Mouse (Mus musculus): ENCODE results near the gene Zfand3. TPM values are rescaled to one million over a fixed set of nuclear protein-coding genes. Genes with fewer than 3 reads are reported as not detected.

The Zfand3 gene
- polyA plus RNA-seq, 1 experiment: 138 TPM

- Histone ChIP-seq H3K36me3 (ENCODE audit: control insufficient read depth, insufficient read depth) (no peaks in the 10 kb centered on the region), H3K4me2 (ENCODE audit: low read depth) (peak overlapping the region; percentile 75), H3K27me3 (ENCODE audit: control insufficient read depth, insufficient read depth, insufficient read length) (no peaks in the 10 kb centered on the region), H3K4me3 (no peak overlapping the region), H3ac (ENCODE audit: control insufficient read depth, insufficient read length) (no peak overlapping the region), H3K79me2 (ENCODE audit: control insufficient read depth, insufficient read depth) (peaks cover 82% of the 10 kb centered on the region)
- TF ChIP-seq REST (IDR thresholded peaks at IDR 0.05; ENCODE audit: insufficient read depth, insufficient read length): no peak
- TF ChIP-seq TCF12 (IDR thresholded peaks at IDR 0.05; ENCODE audit: insufficient read depth, poor library complexity, severe bottlenecking): no peak
- TF ChIP-seq E2F4 (IDR thresholded peaks at IDR 0.05; ENCODE audit: insufficient read depth): no peak
- TF ChIP-seq MYOD1 (IDR thresholded peaks at IDR 0.05; ENCODE audit: control insufficient read depth in 1 of 3, insufficient read length in 2 of 3, low read depth in 2 of 3): no peak
- TF ChIP-seq POLR2A (IDR thresholded peaks at IDR 0.05; ENCODE audit: insufficient read length, low read depth): no peak
- TF ChIP-seq USF1 (IDR thresholded peaks at IDR 0.05; ENCODE audit: low read depth): no peak
- TF ChIP-seq MYOG (IDR thresholded peaks at IDR 0.05; ENCODE audit: control insufficient read depth in 1 of 3, insufficient read depth in 1 of 3, insufficient read length in 2 of 3, low read depth in 2 of 3): no peak
- no peak for TF ChIP-seq POLR2AphosphoS2 (IDR thresholded peaks at IDR 0.05; ENCODE audit: insufficient read length, low read depth)
- no peak for TF ChIP-seq CEBPB (IDR thresholded peaks at IDR 0.05; ENCODE audit: insufficient read depth, poor library complexity, severe bottlenecking)
- no peak for TF ChIP-seq TCF3 (IDR thresholded peaks at IDR 0.05; ENCODE audit: insufficient read length, low read depth)
- TF ChIP-seq SRF (IDR thresholded peaks at IDR 0.05; ENCODE audit: control insufficient read depth, insufficient read length, low read depth): no peak
- TF ChIP-seq MAX (IDR thresholded peaks at IDR 0.05; ENCODE audit: low read depth): no peak
Observed at GRCm38 (mm10) chr17:30008392-30008791, 3.9 kb downstream of the Zfand3 start.

GRCm38 (mm10) chr17:30014660-30015059 lies 10.1 kb downstream of the Zfand3 start:
- no peak overlapping the region for H3K4me2 ChIP-seq (ENCODE audit: low read depth)
- no peaks in the 10 kb centered on the region for H3K36me3 ChIP-seq (ENCODE audit: control insufficient read depth, insufficient read depth)
- no peak overlapping the region for H3ac ChIP-seq (ENCODE audit: control insufficient read depth, insufficient read length)
- no peak for TF ChIP-seq REST (IDR thresholded peaks at IDR 0.05; ENCODE audit: insufficient read depth, insufficient read length)
- TF ChIP-seq MYOG (IDR thresholded peaks at IDR 0.05; ENCODE audit: control insufficient read depth in 1 of 3, insufficient read depth in 1 of 3, insufficient read length in 2 of 3, low read depth in 2 of 3): no peak
- no peak for TF ChIP-seq TCF3 (IDR thresholded peaks at IDR 0.05; ENCODE audit: insufficient read length, low read depth)
- TF ChIP-seq SRF (IDR thresholded peaks at IDR 0.05; ENCODE audit: control insufficient read depth, insufficient read length, low read depth): no peak
- TF ChIP-seq CEBPB (IDR thresholded peaks at IDR 0.05; ENCODE audit: insufficient read depth, poor library complexity, severe bottlenecking): no peak
- no peaks in the 10 kb centered on the region for H3K27me3 ChIP-seq (ENCODE audit: control insufficient read depth, insufficient read depth, insufficient read length)
- peaks cover 100% of the 10 kb centered on the region for H3K79me2 ChIP-seq (ENCODE audit: control insufficient read depth, insufficient read depth)
- no peak overlapping the region for H3K4me3 ChIP-seq

DNA sequence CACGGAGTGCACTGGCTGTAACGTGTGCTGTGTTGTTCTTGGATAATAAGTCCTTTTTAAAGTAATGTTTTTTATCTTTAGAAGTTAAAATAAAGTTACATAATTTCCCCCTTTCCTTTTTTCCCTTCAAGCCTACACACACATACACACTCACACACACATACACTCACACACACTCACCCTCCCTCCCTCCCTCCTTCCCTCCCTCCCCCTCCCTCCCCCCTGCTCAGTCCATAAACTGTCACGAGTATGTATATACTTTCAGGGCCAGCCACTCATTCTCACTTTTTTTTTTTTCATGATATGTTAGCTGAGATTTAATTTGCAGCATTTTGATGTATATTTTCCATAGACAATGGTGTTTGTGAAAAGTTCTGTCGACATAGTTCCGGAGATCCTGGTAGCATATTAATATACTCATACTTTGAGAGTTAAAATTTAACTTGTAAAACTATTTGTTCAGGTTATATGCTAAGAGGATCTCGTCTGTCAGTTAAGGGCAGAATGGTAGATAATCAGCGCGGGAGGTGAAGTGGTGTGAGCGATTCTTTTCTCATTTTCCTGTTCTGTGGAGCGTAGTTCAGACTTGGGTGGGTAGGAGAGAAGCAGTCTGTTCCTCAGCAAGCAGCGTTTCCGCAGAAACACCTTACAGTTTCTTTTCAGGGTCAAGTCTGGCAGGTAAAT lies 14.5 kb downstream of the Zfand3 start:
- Histone ChIP-seq H3K27me3 (ENCODE audit: control insufficient read depth, insufficient read depth, insufficient read length) (no peaks in the 10 kb centered on the region), H3K4me3 (no peak overlapping the region), H3K36me3 (ENCODE audit: control insufficient read depth, insufficient read depth) (no peaks in the 10 kb centered on the region), H3ac (ENCODE audit: control insufficient read depth, insufficient read length) (no peak overlapping the region), H3K79me2 (ENCODE audit: control insufficient read depth, insufficient read depth) (peaks cover 100% of the 10 kb centered on the region), H3K4me2 (ENCODE audit: low read depth) (no peak overlapping the region)
- TF ChIP-seq SRF (IDR thresholded peaks at IDR 0.05; ENCODE audit: control insufficient read depth, insufficient read length, low read depth) (no peak), USF1 (IDR thresholded peaks at IDR 0.05; ENCODE audit: low read depth) (no peak), REST (IDR thresholded peaks at IDR 0.05; ENCODE audit: insufficient read depth, insufficient read length) (no peak), MYOD1 (IDR thresholded peaks at IDR 0.05; ENCODE audit: control insufficient read depth in 1 of 3, insufficient read length in 2 of 3, low read depth in 2 of 3) (no peak), MAX (IDR thresholded peaks at IDR 0.05; ENCODE audit: low read depth) (no peak), TCF3 (IDR thresholded peaks at IDR 0.05; ENCODE audit: insufficient read length, low read depth) (no peak), TCF12 (IDR thresholded peaks at IDR 0.05; ENCODE audit: insufficient read depth, poor library complexity, severe bottlenecking) (no peak)

GRCm38 (mm10) chr17:30019942-30020341 lies 15.4 kb downstream of the Zfand3 start:
- no peak overlapping the region for H3K4me3 ChIP-seq
- no peak overlapping the region for H3ac ChIP-seq (ENCODE audit: control insufficient read depth, insufficient read length)
- no peaks in the 10 kb centered on the region for H3K27me3 ChIP-seq (ENCODE audit: control insufficient read depth, insufficient read depth, insufficient read length)
- H3K79me2 ChIP-seq (ENCODE audit: control insufficient read depth, insufficient read depth): peaks cover 100% of the 10 kb centered on the region
- H3K4me2 ChIP-seq (ENCODE audit: low read depth): no peak overlapping the region
- TF ChIP-seq USF1 (IDR thresholded peaks at IDR 0.05; ENCODE audit: low read depth) (no peak), MYOD1 (IDR thresholded peaks at IDR 0.05; ENCODE audit: control insufficient read depth in 1 of 3, insufficient read length in 2 of 3, low read depth in 2 of 3) (no peak), MAX (IDR thresholded peaks at IDR 0.05; ENCODE audit: low read depth) (no peak), TCF12 (IDR thresholded peaks at IDR 0.05; ENCODE audit: insufficient read depth, poor library complexity, severe bottlenecking) (no peak), POLR2AphosphoS2 (IDR thresholded peaks at IDR 0.05; ENCODE audit: insufficient read length, low read depth) (no peak), E2F4 (IDR thresholded peaks at IDR 0.05; ENCODE audit: insufficient read depth) (no peak), REST (IDR thresholded peaks at IDR 0.05; ENCODE audit: insufficient read depth, insufficient read length) (no peak), CEBPB (IDR thresholded peaks at IDR 0.05; ENCODE audit: insufficient read depth, poor library complexity, severe bottlenecking) (no peak), SRF (IDR thresholded peaks at IDR 0.05; ENCODE audit: control insufficient read depth, insufficient read length, low read depth) (no peak), TCF3 (IDR thresholded peaks at IDR 0.05; ENCODE audit: insufficient read length, low read depth) (no peak), MYOG (IDR thresholded peaks at IDR 0.05; ENCODE audit: control insufficient read depth in 1 of 3, insufficient read depth in 1 of 3, insufficient read length in 2 of 3, low read depth in 2 of 3) (no peak), POLR2A (IDR thresholded peaks at IDR 0.05; ENCODE audit: insufficient read length, low read depth) (no peak)
- no peaks in the 10 kb centered on the region for H3K36me3 ChIP-seq (ENCODE audit: control insufficient read depth, insufficient read depth)

DNA sequence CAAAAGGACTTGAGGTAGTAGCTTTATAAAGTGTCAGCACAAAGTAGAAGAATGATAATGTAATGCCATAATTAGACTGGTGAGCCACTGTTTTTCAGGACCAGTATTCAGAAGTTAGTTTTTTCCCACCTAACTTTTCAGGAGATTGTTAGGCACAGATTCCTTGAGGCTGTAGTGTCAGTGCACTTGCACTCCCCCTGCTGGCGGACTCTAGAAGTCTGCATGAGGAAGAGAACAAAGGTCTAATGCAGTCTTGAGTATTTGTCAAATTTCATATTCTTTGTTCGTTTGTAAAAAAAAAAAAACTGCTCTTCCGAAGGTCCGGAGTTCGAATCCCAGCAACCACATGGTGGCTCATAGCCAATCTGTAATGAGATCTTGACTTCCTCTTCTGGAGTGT lies 20.1 kb downstream of the Zfand3 start:
- no peak for TF ChIP-seq MYOD1 (IDR thresholded peaks at IDR 0.05; ENCODE audit: control insufficient read depth in 1 of 3, insufficient read length in 2 of 3, low read depth in 2 of 3)
- TF ChIP-seq MYOG (IDR thresholded peaks at IDR 0.05; ENCODE audit: control insufficient read depth in 1 of 3, insufficient read depth in 1 of 3, insufficient read length in 2 of 3, low read depth in 2 of 3): no peak
- no peak for TF ChIP-seq USF1 (IDR thresholded peaks at IDR 0.05; ENCODE audit: low read depth)
- no peak for TF ChIP-seq POLR2A (IDR thresholded peaks at IDR 0.05; ENCODE audit: insufficient read length, low read depth)
- no peak for TF ChIP-seq REST (IDR thresholded peaks at IDR 0.05; ENCODE audit: insufficient read depth, insufficient read length)
- no peak for TF ChIP-seq MAX (IDR thresholded peaks at IDR 0.05; ENCODE audit: low read depth)
- no peak for TF ChIP-seq POLR2AphosphoS2 (IDR thresholded peaks at IDR 0.05; ENCODE audit: insufficient read length, low read depth)
- TF ChIP-seq E2F4 (IDR thresholded peaks at IDR 0.05; ENCODE audit: insufficient read depth): no peak
- peaks cover 99% of the 10 kb centered on the region for H3K79me2 ChIP-seq (ENCODE audit: control insufficient read depth, insufficient read depth)
- no peaks in the 10 kb centered on the region for H3K36me3 ChIP-seq (ENCODE audit: control insufficient read depth, insufficient read depth)
- H3ac ChIP-seq (ENCODE audit: control insufficient read depth, insufficient read length): no peak overlapping the region
- H3K4me2 ChIP-seq (ENCODE audit: low read depth): no peak overlapping the region
- no peaks in the 10 kb centered on the region for H3K27me3 ChIP-seq (ENCODE audit: control insufficient read depth, insufficient read depth, insufficient read length)
- H3K4me3 ChIP-seq: no peak overlapping the region
